Mouse (Mus musculus) liver, postnatal 0 days (tissue): ENCODE measurements at regions not wholly inside any gene's neighbourhood (a gene's known extent, or its start where the extent isn't known, plus 50 kb on each side); places are given as distances from the start of the nearest gene placed in this dataset.

Experiments used
- CTCF ChIP-seq: sonication (generic); IDR thresholded peaks from 2 replicates; pipeline ENCODE4 v1.5.1; 2016; ENCODE audit warnings: antibody characterized with exemption, low read depth
- EP300 ChIP-seq: IDR thresholded peaks from 2 replicates; pipeline ENCODE4 v1.6.1; 2016; ENCODE audit warnings: antibody characterized with exemption, low read depth, mild to moderate bottlenecking

- TF ChIP-seq CTCF = no peak
- no peak for TF ChIP-seq EP300
These were observed 547.1 kb downstream of the Fam19a2 start for GRCm38 (mm10) chr10:123810882-123811281.
